Mouse (Mus musculus) MN1 (cell line): Measurements from ENCODE around the gene Adh7.

Source experiments
- DNase-seq: peaks from one replicate; pipeline ENCODE4 v3.0.0-alpha.2; 2016; ENCODE audit warnings: low spot score

Gene Adh7

GRCm38 (mm10) chr3:138254205-138254604, 36.6 kb downstream of the Adh7 start:
- DNase-seq, result no peak

GRCm38 (mm10) chr3:138255366-138255765, 37.8 kb downstream of the Adh7 start:
- no peak for DNase-seq

- DNase-seq, result no peak
Observed at GRCm38 (mm10) chr3:138255780-138256550, 38.4 kb downstream of the Adh7 start.

- no peak for DNase-seq
Observed at GRCm38 (mm10) chr3:138260721-138261669, 43.4 kb downstream of the Adh7 start, which contains the start of gene Adh1. Gene Adh1 (plus strand): TSS chr3:138260991.

GRCm38 (mm10) chr3:138262568-138262967, 45.0 kb downstream of the Adh7 start:
- no peak for DNase-seq

- no peak for DNase-seq
Observed at GRCm38 (mm10) chr3:138263154-138263930, 45.8 kb downstream of the Adh7 start.

- DNase-seq, result no peak
Observed at GRCm38 (mm10) chr3:138264648-138265047, 47.1 kb downstream of the Adh7 start.

- no peak for DNase-seq
Observed at GRCm38 (mm10) chr3:138270507-138270906, 52.9 kb downstream of the Adh7 start.

GRCm38 (mm10) chr3:138271297-138271696, 53.7 kb downstream of the Adh7 start:
- DNase-seq, result no peak

- DNase-seq, result no peak
Observed at GRCm38 (mm10) chr3:138273080-138273479, 55.5 kb downstream of the Adh7 start.

GRCm38 (mm10) chr3:138275100-138275499, 57.5 kb downstream of the Adh7 start:
- DNase-seq, result no peak

GRCm38 (mm10) chr3:138282556-138282955, 65.0 kb downstream of the Adh7 start:
- no peak for DNase-seq
